Mouse (Mus musculus) brain, adult 2 months (tissue): Measurements from ENCODE around the gene Cd200.

Source experiments
- DNase-seq: peaks from one replicate; pipeline ENCODE4 v3.0.0; 2011; ENCODE audit warnings: low read depth, low spot score

The Cd200 gene

DNA sequence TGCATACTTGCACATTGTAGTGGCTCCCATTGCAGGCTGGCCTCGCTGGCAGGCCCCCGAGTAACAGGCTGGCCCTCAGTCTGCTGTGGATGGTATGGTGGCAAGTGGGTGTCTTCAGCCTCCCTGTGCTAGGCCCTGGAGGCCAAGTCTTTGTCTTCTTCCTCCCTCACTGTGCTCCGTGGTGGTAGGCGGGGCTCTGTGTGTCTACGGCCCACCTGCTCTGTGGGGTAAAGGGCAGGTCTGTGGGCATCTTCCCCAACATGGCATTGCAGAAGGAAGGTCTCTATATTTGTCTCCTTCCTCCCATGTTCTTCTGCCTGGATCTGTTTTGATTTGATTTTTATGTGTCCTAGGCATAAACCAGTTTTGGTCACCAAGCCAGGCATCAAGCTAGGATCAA, 74.0 kb downstream of the Cd200 start:
- DNase-seq = no peak

GRCm38 (mm10) chr16:45334376-45334765, 74.5 kb downstream of the Cd200 start:
- no peak for DNase-seq

DNA sequence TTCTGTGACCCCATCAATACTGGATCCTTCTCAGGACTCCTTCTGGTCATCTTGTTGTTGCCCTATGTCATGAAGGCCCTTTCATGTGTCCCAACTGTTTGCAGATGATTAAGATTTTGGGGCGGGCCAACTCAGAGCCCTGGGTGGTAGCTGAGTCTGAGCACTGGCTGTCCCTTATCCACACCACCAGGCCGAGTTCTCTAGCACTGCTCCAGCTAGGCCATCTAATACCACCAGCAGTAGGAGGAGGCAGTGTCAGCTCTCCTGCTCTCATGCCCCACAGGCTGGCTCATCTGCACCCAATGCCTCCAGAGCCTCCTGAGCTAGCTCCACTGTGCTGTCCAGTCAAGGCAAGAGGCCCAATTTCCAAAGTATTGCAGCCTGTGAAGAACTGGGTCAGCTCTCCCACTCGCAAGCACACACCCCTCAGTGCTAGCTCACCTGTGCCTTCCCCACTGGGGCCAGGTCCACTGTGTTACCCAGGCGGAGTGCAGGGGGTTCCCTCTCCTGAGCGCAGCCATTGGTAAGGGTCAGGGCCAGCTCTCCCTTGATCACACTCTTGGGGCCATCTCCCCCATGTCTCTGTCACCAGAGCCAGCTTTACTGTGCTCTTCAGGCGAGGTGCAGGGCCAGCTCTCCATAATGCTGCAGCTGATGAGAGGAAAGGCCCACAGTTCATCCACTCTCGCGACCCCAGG, 75.0 kb downstream of the Cd200 start:
- no peak for DNase-seq

DNA sequence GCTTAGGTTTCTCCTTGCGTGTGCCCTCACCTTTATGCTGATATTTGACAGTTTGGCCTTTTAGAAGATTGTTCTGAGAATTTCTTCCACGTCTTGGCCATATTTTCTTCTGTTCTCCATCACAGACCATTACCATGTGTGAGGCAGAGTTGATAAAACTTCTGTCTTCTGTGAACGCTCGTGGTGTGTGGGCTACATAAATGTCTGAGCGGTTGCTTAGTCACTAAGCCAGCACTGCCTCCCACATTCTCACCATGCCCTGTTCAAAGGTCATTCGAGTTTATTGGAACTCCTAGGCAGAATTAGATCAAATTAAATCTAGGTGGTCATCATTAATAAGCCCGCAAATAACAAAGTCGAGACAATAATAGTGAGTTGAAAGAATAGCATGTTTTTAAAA, 76.3 kb downstream of the Cd200 start:
- peak; percentile 58 for DNase-seq
